Mouse (Mus musculus): ENCODE measurements around the gene Il13.

DNA sequence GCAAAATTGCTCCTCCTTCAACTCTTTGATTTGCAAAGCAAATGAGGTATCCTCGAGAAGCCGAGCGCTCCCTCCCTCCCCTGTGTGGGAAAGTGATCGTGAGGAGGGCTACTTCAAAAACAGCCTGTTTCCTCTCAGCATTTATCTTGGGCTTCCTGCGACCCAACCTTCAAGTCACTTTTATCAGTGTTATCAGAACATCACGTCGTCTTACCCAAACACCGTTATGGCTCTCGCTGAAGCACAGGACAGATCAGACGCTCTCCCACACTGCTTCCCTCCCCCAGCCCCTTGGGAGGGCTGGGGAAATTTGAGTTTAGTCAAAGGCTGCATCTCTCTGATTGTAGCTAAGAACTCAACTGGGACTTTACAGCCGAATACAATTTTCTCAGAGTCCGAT is 28.9 kb downstream of the Il13 start:
- TF ChIP-seq GATA1 (IDR thresholded peaks at IDR 0.05; ENCODE audit: low read length) (no peak), TAL1 (IDR thresholded peaks at IDR 0.05; ENCODE audit: low read length) (no peak)

Measured in erythroblast, embryonic 14.5 days (primary cell).